ENCODE assay signal across 9 mouse cellular contexts in the genomic region with DNA sequence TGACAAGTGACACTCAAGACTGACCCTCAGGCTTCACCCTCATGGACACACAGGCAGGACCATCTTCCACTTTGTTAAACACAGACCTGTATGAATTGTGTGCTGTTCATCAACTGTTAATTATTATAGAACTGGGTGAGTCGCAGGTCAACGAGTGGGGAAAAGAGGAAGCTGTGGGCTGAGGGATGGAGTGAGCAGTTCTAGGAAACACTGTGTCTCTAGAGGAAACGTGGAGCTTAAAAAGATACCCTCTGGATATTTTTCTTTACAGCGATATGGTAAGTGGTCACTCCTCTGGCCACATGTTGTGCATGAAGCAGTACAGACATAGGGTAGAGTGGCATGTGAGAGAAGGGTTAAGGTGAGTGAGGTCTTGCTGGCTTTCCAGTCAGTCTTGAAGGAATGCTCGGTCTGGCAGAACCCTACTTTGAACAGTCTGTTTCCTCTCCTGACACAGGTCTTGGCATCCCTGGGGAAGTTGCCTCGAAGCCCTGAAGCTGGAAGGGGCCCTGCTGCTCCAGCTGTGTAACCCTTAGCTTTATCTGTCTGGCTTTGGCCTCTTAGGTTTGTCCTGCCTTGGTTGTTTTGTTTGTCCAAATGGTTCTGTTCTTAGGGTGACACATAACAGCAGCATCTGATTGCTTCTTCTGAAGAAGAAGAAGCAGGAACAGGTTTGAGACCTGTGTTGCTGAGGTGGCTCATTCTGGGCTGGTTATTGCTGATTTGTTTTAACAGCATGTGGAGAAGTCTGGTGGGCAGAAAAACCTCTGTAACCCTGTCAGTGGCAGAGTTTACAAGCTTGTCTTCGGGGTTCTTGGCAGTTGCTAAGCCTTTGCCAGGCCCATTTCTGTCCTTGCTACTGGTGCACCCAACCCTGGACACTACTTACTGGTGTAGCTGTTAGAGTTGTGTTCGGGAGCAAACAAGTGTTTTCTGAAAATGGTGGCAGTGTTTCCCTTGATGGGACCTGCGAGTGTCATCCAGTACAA. TPM values are rescaled to one million over a fixed set of nuclear protein-coding genes. Genes with fewer than 3 reads are reported as not detected.
DNase-seq lines count a peak whose midpoint lies in the region; ATAC-seq and TF ChIP-seq lines count a peak whose summit lies in the region.
"Had no signal": no experiment of that assay in that cellular context is flagged by ENCODE, and none has a peak within 500 bp of the region (broad histone marks: within the 10 kb centered on the region; RNA-seq: fewer than 3 reads in every experiment).

No protein-coding gene starts in this region.

- H3K4me1 ChIP-seq in intestine, postnatal 0 days (replicated peaks; ENCODE audit: control insufficient read depth, insufficient read depth, low read length): peaks cover 7% of the 10 kb centered on the region; the same call in 1 of the 2 replicates

- H3K9ac ChIP-seq in intestine, postnatal 0 days (ENCODE audit: low read depth, low read length): no peak overlapping the region

- WGBS in intestine, postnatal 0 days: 39% methylated on average over 9 of the region's 9 CpGs

- H3K27ac ChIP-seq in gastrocnemius, adult 2 months: peak overlapping the region; percentile 58
- peak overlapping the region; percentile 83 for H3K27ac ChIP-seq in intestine, postnatal 0 days (ENCODE audit: low read depth, low read length)

- H3K27me3 ChIP-seq in intestine, postnatal 0 days (replicated peaks; ENCODE audit: control insufficient read depth, insufficient read depth, low read length): no peaks in the 10 kb centered on the region

- H3K4me2 ChIP-seq in intestine, postnatal 0 days (replicated peaks; ENCODE audit: low read depth): no peak overlapping the region

- intact Hi-C loops in gastrocnemius, adult 2 months (cut with DNase I): no loop called here

- H3K9me3 ChIP-seq in intestine, postnatal 0 days (ENCODE audit: control insufficient read depth): no peaks in the 10 kb centered on the region
- H3K9me3 ChIP-seq: midbrain, embryonic 10.5 days had no signal

- TF ChIP-seq CTCF in gastrocnemius, adult 2 months (IDR thresholded peaks at IDR 0.05): no peak
- no peak for TF ChIP-seq CTCF in intestine, postnatal 0 days (IDR thresholded peaks at IDR 0.05; ENCODE audit: low read depth)

- ATAC-seq in intestine, postnatal 0 days: no peak

- DNase-seq in gastrocnemius, adult 2 months: no peak
- no peak for DNase-seq in gastrocnemius, postnatal 10 days
- peak; percentile 50 for DNase-seq in lung, postnatal 36 days
- DNase-seq in lung, postnatal 25 days (ENCODE audit: low spot score): no peak
- DNase-seq in thymus, postnatal 25 days: no peak
- no peak for DNase-seq in spleen, adult 12 weeks (ENCODE audit: low spot score)
- no peak for DNase-seq in adrenal gland, postnatal 10 days

- H3K36me3 ChIP-seq in intestine, postnatal 0 days (ENCODE audit: control insufficient read depth, insufficient read depth): no peaks in the 10 kb centered on the region
- H3K36me3 ChIP-seq: midbrain, embryonic 10.5 days had no signal

- no peak overlapping the region for H3K4me3 ChIP-seq in gastrocnemius, adult 2 months
- H3K4me3 ChIP-seq in intestine, postnatal 0 days (ENCODE audit: low read depth, low read length): no peak overlapping the region
- H3K4me3 ChIP-seq: midbrain, embryonic 10.5 days had no signal

RNA-seq across cellular contexts. Expression of gene Gm5148, which starts 4.1 kb away (rescaled TPM):
- under 1 TPM in 1 of 2 experiments, not detected in 1; 0.25 TPM for total RNA-seq in gastrocnemius, adult 2 months (2021)
- total RNA-seq in gastrocnemius, postnatal 10 days (2021): under 1 TPM in 1 of 2 experiments, not detected in 1; 0.25 TPM
- polyA plus RNA-seq in intestine, postnatal 0 days (2015; fragmentation: Nextera tagmentation; extraction: Ambion mirVana): 4.5 and 5.7 TPM in 2 replicates
- total RNA-seq in adrenal gland, postnatal 10 days (2021): 1 to 10 TPM in 1 of 2 experiments, under 1 TPM in 1; 0.39 to 1.1 TPM
